Mouse (Mus musculus): Measurements from ENCODE around the gene Chchd4. TPM values are rescaled to one million over a fixed set of nuclear protein-coding genes. Genes with fewer than 3 reads are reported as not detected.

Chchd4 gene
- polyA plus RNA-seq, 1 experiment from 2014 or later, result 24.8 TPM

- H3K4me1 ChIP-seq (ENCODE audit: control insufficient read depth, insufficient read depth, low read length), result no peaks in the 10 kb centered on the region
- DNase-seq (ENCODE audit: low spot score) (peak; percentile 97), ATAC-seq (ENCODE audit: low read depth) (peak; percentile 98)
- H3K9ac ChIP-seq (ENCODE audit: low read depth, low read length), result peak overlapping the region; percentile 76
- H3K4me2 ChIP-seq (ENCODE audit: low read depth, low read length), result peak overlapping the region; percentile 86
- WGBS, result 1% methylated on average over 30 of the region's 30 CpGs
- no peaks in the 10 kb centered on the region for H3K9me3 ChIP-seq (ENCODE audit: control insufficient read depth, low read length)
- no peaks in the 10 kb centered on the region for H3K36me3 ChIP-seq (ENCODE audit: control insufficient read depth, insufficient read depth, low read length)
- H3K4me3 ChIP-seq (ENCODE audit: low read depth, low read length), result peak overlapping the region; percentile 62
- H3K27ac ChIP-seq (replicated peaks; ENCODE audit: low read depth, low read length), result peak overlapping the region; percentile 46; the same call in 1 of the 2 replicates
- no peaks in the 10 kb centered on the region for H3K27me3 ChIP-seq (replicated peaks; ENCODE audit: control insufficient read depth, insufficient read depth, low read length)
Measured at GRCm38 (mm10) chr6:91440474-91441144, 32.7 kb downstream of the Chchd4 start.

GRCm38 (mm10) chr6:91424151-91424550 is 49.2 kb downstream of the Chchd4 start:
- DNase-seq (ENCODE audit: low spot score), result no peak

GRCm38 (mm10) chr6:91421629-91422028 is 51.7 kb downstream of the Chchd4 start:
- Histone ChIP-seq H3K27me3 (replicated peaks; ENCODE audit: control insufficient read depth, insufficient read depth, low read length) (peaks cover 11% of the 10 kb centered on the region; the same call in 1 of the 2 replicates), H3K36me3 (ENCODE audit: control insufficient read depth, insufficient read depth, low read length) (no peaks in the 10 kb centered on the region), H3K4me3 (ENCODE audit: low read depth, low read length) (no peak overlapping the region), H3K4me2 (ENCODE audit: low read depth, low read length) (no peak overlapping the region), H3K9me3 (ENCODE audit: control insufficient read depth, low read length) (no peaks in the 10 kb centered on the region), H3K27ac (replicated peaks; ENCODE audit: low read depth, low read length) (no peak overlapping the region), H3K9ac (ENCODE audit: low read depth, low read length) (no peak overlapping the region), H3K4me1 (ENCODE audit: control insufficient read depth, insufficient read depth, low read length) (no peaks in the 10 kb centered on the region)
- no peak for DNase-seq (ENCODE audit: low spot score)
- WGBS, result 76% methylated on average over 4 of the region's 4 CpGs
- no peak for ATAC-seq (ENCODE audit: low read depth)

More at GRCm38 (mm10) chr6:91424151-91424550, 49.2 kb downstream of the Chchd4 start:
- Histone ChIP-seq H3K9ac (ENCODE audit: low read depth, low read length) (no peak overlapping the region), H3K27me3 (replicated peaks; ENCODE audit: control insufficient read depth, insufficient read depth, low read length) (no peaks in the 10 kb centered on the region), H3K27ac (replicated peaks; ENCODE audit: low read depth, low read length) (no peak overlapping the region), H3K4me3 (ENCODE audit: low read depth, low read length) (no peak overlapping the region), H3K9me3 (ENCODE audit: control insufficient read depth, low read length) (no peaks in the 10 kb centered on the region), H3K36me3 (ENCODE audit: control insufficient read depth, insufficient read depth, low read length) (no peaks in the 10 kb centered on the region), H3K4me2 (ENCODE audit: low read depth, low read length) (no peak overlapping the region), H3K4me1 (ENCODE audit: control insufficient read depth, insufficient read depth, low read length) (no peaks in the 10 kb centered on the region)
- WGBS, result 60% methylated on average over 4 of the region's 4 CpGs
- ATAC-seq (ENCODE audit: low read depth), result no peak

GRCm38 (mm10) chr6:91417291-91417845 is 56.0 kb downstream of the Chchd4 start:
- Histone ChIP-seq H3K9me3 (ENCODE audit: control insufficient read depth, low read length) (no peaks in the 10 kb centered on the region), H3K4me1 (ENCODE audit: control insufficient read depth, insufficient read depth, low read length) (no peaks in the 10 kb centered on the region), H3K36me3 (ENCODE audit: control insufficient read depth, insufficient read depth, low read length) (no peaks in the 10 kb centered on the region), H3K4me3 (ENCODE audit: low read depth, low read length) (no peak overlapping the region), H3K9ac (ENCODE audit: low read depth, low read length) (no peak overlapping the region), H3K27ac (replicated peaks; ENCODE audit: low read depth, low read length) (no peak overlapping the region), H3K4me2 (ENCODE audit: low read depth, low read length) (no peak overlapping the region), H3K27me3 (replicated peaks; ENCODE audit: control insufficient read depth, insufficient read depth, low read length) (peaks cover 32% of the 10 kb centered on the region)
- no peak for DNase-seq (ENCODE audit: low spot score)
- 83% methylated on average over 5 of the region's 5 CpGs for WGBS
- no peak for ATAC-seq (ENCODE audit: low read depth)

GRCm38 (mm10) chr6:91416146-91416545 is 57.2 kb downstream of the Chchd4 start:
- H3K4me2 ChIP-seq (ENCODE audit: low read depth, low read length), result no peak overlapping the region
- DNase-seq (ENCODE audit: low spot score), result no peak
- no peak for ATAC-seq (ENCODE audit: low read depth)
- H3K4me3 ChIP-seq (ENCODE audit: low read depth, low read length), result no peak overlapping the region
- no peak overlapping the region for H3K27ac ChIP-seq (replicated peaks; ENCODE audit: low read depth, low read length)
- no peak overlapping the region for H3K9ac ChIP-seq (ENCODE audit: low read depth, low read length)
- no peaks in the 10 kb centered on the region; the same call in 1 of the 2 replicates for H3K4me1 ChIP-seq (ENCODE audit: control insufficient read depth, insufficient read depth, low read length)
- no peaks in the 10 kb centered on the region for H3K9me3 ChIP-seq (ENCODE audit: control insufficient read depth, low read length)
- no peaks in the 10 kb centered on the region for H3K36me3 ChIP-seq (ENCODE audit: control insufficient read depth, insufficient read depth, low read length)
- peaks cover 44% of the 10 kb centered on the region for H3K27me3 ChIP-seq (replicated peaks; ENCODE audit: control insufficient read depth, insufficient read depth, low read length)
- WGBS, result 80% methylated on average over 4 of the region's 4 CpGs

- Histone ChIP-seq H3K36me3 (ENCODE audit: control insufficient read depth, insufficient read depth, low read length) (no peaks in the 10 kb centered on the region), H3K9ac (ENCODE audit: low read depth, low read length) (no peak overlapping the region), H3K4me1 (ENCODE audit: control insufficient read depth, insufficient read depth, low read length) (no peaks in the 10 kb centered on the region; the same call in none of the 2 replicates), H3K9me3 (ENCODE audit: control insufficient read depth, low read length) (no peaks in the 10 kb centered on the region), H3K4me3 (ENCODE audit: low read depth, low read length) (no peak overlapping the region), H3K27me3 (replicated peaks; ENCODE audit: control insufficient read depth, insufficient read depth, low read length) (peaks cover 57% of the 10 kb centered on the region), H3K4me2 (ENCODE audit: low read depth, low read length) (no peak overlapping the region), H3K27ac (replicated peaks; ENCODE audit: low read depth, low read length) (no peak overlapping the region)
- WGBS, result 4% methylated on average over 4 of the region's 4 CpGs
- DNase-seq (ENCODE audit: low spot score), result peak; percentile 27
- ATAC-seq (ENCODE audit: low read depth), result 0 out of 2 replicates have a peak, but pooled peaks have one; percentile 35
Measured at GRCm38 (mm10) chr6:91414890-91415289, 58.5 kb downstream of the Chchd4 start.

Other genes starting within 250 kb of the Chchd4 start
- 0.54 and 1.2 TPM in 2 replicates for gene Wnt7a, start 62.2 kb downstream of the Chchd4 start, polyA plus RNA-seq (2014; fragmentation: Nextera tagmentation; extraction: Ambion mirVana)
- 68.2 and 69.5 TPM in 2 replicates for gene Tmem43, start 157 bp upstream of the Chchd4 start, polyA plus RNA-seq (2014; fragmentation: Nextera tagmentation; extraction: Ambion mirVana)
- 12.4 and 15.6 TPM in 2 replicates for gene Xpc, start 42.3 kb upstream of the Chchd4 start, polyA plus RNA-seq (2014; fragmentation: Nextera tagmentation; extraction: Ambion mirVana)
- gene Lsm3, start 42.4 kb upstream of the Chchd4 start, polyA plus RNA-seq (2014; fragmentation: Nextera tagmentation; extraction: Ambion mirVana), result 223 and 228 TPM in 2 replicates
- gene Slc6a6, start 210.5 kb upstream of the Chchd4 start, polyA plus RNA-seq (2014; fragmentation: Nextera tagmentation; extraction: Ambion mirVana), result 40.8 and 47.5 TPM in 2 replicates

Measured in embryonic facial prominence, embryonic 14.5 days (tissue).